Mouse (Mus musculus) erythroblast, adult 5-6 weeks (primary cell): ENCODE measurements around the gene B430218F22Rik. TPM values are rescaled to one million over a fixed set of nuclear protein-coding genes. Genes with fewer than 3 reads are reported as not detected.
"Not testable (repeated sequence)": the region's sequence is repeated elsewhere in the genome, so short reads cannot be mapped to it uniquely, and the experiment has no call there.

Experiments
- ATAC-seq: replicated peaks from 2 replicates; pipeline ENCODE4 v1.8.0; 2016; ENCODE audit warnings: moderate number of reproducible peaks, mild to moderate bottlenecking, moderate TSS enrichment, inconsistent platforms; ENCODE audit not compliant: poor library complexity, low FRiP score, severe bottlenecking
- total RNA-seq, 2 experiments: library from RNA; stranded (forward) in 1 of 2; stranded (reverse) in 1 of 2; fragments of 150-400 nt in 1 of 2; fragments of 200-764, 138-1000 nt in 1 of 2; gene quantifications; 2 replicates each; pipeline versions ENCODE4 v1.2.3 to v1.2.4; 2015 to 2017; ENCODE audit warnings: low replicate concordance in 2 of 2

B430218F22Rik gene
- not detected in 2 replicates for total RNA-seq (2015; ENCODE audit: low replicate concordance)
- total RNA-seq (2017; ENCODE audit: low replicate concordance) = not detected in 2 replicates

GRCm38 (mm10) chr13:118386511-118387447 lies at the start of gene B430218F22Rik, which contains the start of gene Mrps30:
Gene B430218F22Rik (plus strand): TSS chr13:118386630.
Gene Mrps30 (minus strand): TSS chr13:118387252.
- ATAC-seq = peak; percentile 97

DNA sequence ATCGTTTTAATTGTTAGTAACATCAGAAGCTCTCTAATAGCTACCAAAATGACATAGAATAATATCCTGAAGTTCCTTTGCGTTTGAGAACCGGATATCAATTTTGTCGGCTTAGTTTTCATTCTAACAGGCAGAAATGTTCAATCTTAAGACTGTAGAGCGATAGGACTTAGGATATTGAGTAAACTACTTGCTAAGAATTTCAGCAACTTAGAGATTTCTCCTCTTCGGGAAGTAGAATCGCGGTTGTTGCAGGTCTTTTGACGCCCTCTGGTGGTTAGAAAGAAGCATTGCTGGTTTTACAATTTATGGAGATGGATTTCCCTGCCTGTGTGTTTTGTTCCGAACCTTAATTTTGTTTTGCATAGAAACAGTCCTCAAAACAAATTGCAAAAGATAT lies 36.2 kb upstream of the B430218F22Rik start:
- no peak for ATAC-seq

GRCm38 (mm10) chr13:118350870-118351269 lies 35.6 kb upstream of the B430218F22Rik start:
- no peak; the same call in 1 of the 2 replicates for ATAC-seq

GRCm38 (mm10) chr13:118363342-118363741 lies 23.1 kb upstream of the B430218F22Rik start:
- no peak for ATAC-seq

DNA sequence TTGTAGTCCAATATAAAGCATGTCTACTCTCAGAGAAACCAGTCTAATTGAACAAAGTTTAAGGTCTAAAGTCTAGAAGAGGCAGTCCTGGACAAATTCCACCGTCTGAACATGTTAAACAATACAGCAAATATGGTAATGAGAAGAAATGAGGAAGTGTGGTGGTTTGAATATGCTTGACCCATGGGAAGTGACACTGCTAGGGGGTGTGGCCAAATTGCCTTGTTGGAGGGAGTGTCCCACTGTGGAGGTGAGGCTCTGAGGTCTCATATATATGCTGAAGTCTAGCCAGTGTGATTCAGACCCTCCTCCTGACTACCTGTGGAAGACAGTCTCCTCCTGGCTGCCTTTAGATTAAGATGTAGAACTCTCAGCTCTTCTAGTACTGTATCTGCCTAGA lies 20.7 kb upstream of the B430218F22Rik start:
- no peak for ATAC-seq

DNA sequence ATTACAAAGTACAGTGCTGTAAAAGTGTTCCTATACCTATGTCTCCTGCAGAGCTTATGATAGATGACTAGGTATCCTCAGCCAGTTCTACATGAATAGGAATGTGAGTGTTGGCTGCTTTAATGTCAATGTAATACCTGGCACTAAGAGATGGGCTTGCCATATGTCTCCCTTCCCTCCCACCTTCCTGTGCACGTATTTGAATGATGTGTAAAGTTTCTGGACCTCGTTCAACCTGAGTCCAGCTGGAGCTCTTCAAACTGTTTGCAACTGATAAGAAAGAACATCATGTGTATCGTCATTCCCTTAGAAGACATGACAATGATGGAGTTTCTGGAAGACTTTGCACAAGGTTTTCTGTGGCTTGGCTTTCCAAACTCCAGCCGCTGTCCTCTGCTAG lies 13.6 kb upstream of the B430218F22Rik start:
- ATAC-seq = no peak

DNA sequence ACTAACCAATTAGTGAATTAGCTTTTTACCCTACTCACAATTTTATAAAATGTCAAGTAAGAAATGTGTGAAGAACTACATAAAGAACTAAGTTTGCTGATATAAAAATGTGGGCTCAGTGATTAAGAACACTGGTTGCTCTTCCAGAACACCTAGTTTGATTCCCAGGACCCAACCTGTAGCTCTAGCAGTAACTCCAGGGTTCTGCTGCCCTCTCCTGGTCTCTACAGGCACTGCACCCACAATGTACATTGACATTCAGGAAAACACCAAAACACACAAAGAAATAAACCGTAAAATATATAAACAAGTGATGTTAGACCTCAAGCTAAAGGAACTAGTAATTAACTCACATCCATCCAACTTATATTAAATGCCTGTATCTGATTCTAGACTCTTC lies 7.3 kb upstream of the B430218F22Rik start:
- ATAC-seq = peak; percentile 89

- no peak for ATAC-seq
Observed at GRCm38 (mm10) chr13:118380381-118380780, 6.0 kb upstream of the B430218F22Rik start.

- not testable (repeated sequence) for ATAC-seq
Observed at GRCm38 (mm10) chr13:118387448-118387801, 995 bp downstream of the B430218F22Rik start.

- ATAC-seq = no peak
Observed at GRCm38 (mm10) chr13:118395803-118396202, 9.4 kb downstream of the B430218F22Rik start.

DNA sequence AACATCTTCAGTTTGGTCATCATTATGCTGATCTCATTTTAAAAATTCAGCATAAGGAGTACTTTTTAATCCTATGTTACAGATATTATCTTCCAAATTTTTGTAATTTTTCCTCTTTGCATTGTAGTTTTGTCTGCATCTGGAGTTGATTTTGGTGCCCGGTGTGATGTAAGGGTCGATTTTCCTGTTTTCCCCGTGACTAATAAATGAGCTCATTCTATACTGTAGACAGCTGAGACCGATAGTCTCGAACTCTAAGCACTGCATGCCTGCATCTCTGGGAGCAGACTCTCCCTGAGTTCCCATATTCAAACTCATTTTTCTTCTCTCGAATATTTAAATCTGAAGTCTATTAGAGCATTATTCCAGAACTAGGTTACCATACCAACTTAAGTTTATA lies 13.9 kb downstream of the B430218F22Rik start:
- ATAC-seq = no peak

DNA sequence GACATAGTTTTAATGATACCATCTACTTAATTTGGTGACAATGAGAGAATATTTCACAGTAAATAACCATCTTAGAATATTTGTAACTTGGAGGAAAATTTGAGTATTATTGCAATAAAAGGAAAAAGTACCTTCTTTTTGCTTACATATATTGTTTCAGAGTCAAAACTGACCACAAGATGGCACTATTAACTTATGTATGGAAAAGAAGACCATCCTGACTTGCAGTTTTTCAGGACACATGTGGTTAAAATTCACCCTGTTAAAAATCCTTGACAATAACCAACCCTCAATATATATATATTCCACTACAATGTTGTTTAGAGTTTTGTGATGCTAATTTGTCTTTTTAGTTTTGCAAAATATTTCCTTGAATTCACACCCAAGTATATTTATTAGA lies 17.1 kb downstream of the B430218F22Rik start:
- ATAC-seq = no peak

- ATAC-seq = no peak
Observed at GRCm38 (mm10) chr13:118411297-118411992, 25.0 kb downstream of the B430218F22Rik start.

GRCm38 (mm10) chr13:118418163-118418562 lies 31.7 kb downstream of the B430218F22Rik start:
- ATAC-seq = no peak

DNA sequence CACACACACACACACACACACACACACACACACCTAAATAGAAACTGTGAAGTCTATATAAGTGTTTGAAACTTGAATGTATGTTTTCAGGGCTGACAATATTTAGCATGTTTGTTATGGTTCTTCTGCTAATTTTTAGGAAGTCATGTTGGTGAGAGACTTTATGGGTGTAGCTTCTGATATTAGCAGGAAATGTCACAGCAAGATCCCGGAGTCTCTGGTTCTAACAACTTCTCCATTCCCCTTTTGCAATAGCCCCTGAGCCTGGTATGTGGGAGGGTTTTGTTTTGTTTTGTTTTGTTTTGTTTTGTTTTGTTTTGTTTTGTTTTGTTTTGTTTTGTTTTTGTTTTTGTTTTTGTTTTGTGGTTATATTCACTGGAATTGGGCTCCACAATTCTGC lies 34.0 kb downstream of the B430218F22Rik start:
- ATAC-seq = no peak

GRCm38 (mm10) chr13:118420847-118421246 lies 34.4 kb downstream of the B430218F22Rik start:
- ATAC-seq = no peak

Other genes starting within 250 kb of the B430218F22Rik start
- gene Mrps30, start 622 bp downstream of the B430218F22Rik start, total RNA-seq (2015; ENCODE audit: low replicate concordance) = 6.9 and 14.6 TPM in 2 replicates
- gene Mrps30, start 622 bp downstream of the B430218F22Rik start, total RNA-seq (2017; ENCODE audit: low replicate concordance) = 7.1 and 8.8 TPM in 2 replicates